Mouse (Mus musculus): ENCODE data around the gene C2. TPM values are rescaled to one million over a fixed set of nuclear protein-coding genes. Genes with fewer than 3 reads are reported as not detected.
A peak's percentile ranks its signal among the peaks of the same experiment; 100 is the strongest.

C2 gene
- 1 to 10 TPM; 4.3 to 6.0 TPM for total RNA-seq (2021)
- long read RNA-seq, experiment 1, transcript C2-201 (18 exons, 2,641 nt) = major isoform, 6 of 9 reads
- long read RNA-seq, experiment 1, partial matches to known transcripts = 0 of 9 reads
- long read RNA-seq, experiment 1, other reads (novel, unspliced or antisense) = 3 of 9 reads
- long read RNA-seq, experiment 2, partial matches to known transcripts = 0 of 3 reads
- long read RNA-seq, experiment 2, other reads (novel, unspliced or antisense) = 1 of 3 reads

- intact Hi-C loops (cut with DNase I) = loop anchor here (2.0 kb wide), 1 partner anchor 47 kb away; the partner anchor contains the start of genes Nelfe and Skiv2l
- DNase-seq = peak; percentile 83 to 88
Measured at GRCm38 (mm10) chr17:34898160-34898586, at the start of gene C2, which contains the start of gene Ehmt2. Gene C2 (minus strand): TSS chr17:34898265. Gene Ehmt2 (plus strand): TSS chr17:34898469.

GRCm38 (mm10) chr17:34947606-34948005, 49.5 kb upstream of the C2 start:
- DNase-seq = no peak

GRCm38 (mm10) chr17:34946486-34947140, 48.5 kb upstream of the C2 start:
- intact Hi-C loops (cut with DNase I) = loop anchor here (2.0 to 10.0 kb wide), 2 partner anchors 14 to 92 kb away; partner anchors contain the start of genes Nelfe and Skiv2l
- DNase-seq = no peak

More at GRCm38 (mm10) chr17:34947606-34948005, 49.5 kb upstream of the C2 start:
- intact Hi-C loops (cut with DNase I) = loop anchor here (2.0 to 10.0 kb wide), 2 partner anchors 15 to 93 kb away; partner anchors contain the start of genes Nelfe and Skiv2l

- DNase-seq = no peak
- intact Hi-C loops (cut with DNase I) = loop anchor here (10.0 kb wide), 1 partner anchor 90 kb away; the partner anchor contains the start of genes Nelfe and Skiv2l
Measured at GRCm38 (mm10) chr17:34944362-34944761, 46.3 kb upstream of the C2 start.

- intact Hi-C loops (cut with DNase I) = loop anchor here (10.0 kb wide), 1 partner anchor 88 kb away; the partner anchor contains the start of genes Nelfe and Skiv2l
- no peak for DNase-seq
Measured at GRCm38 (mm10) chr17:34943128-34943815, 45.2 kb upstream of the C2 start.

- intact Hi-C loops (cut with DNase I) = loop anchor here (10.0 kb wide), 1 partner anchor 87 kb away; the partner anchor contains the start of genes Nelfe and Skiv2l
- DNase-seq = peak; percentile 20 to 48
Measured at GRCm38 (mm10) chr17:34941344-34942041, 43.4 kb upstream of the C2 start.

GRCm38 (mm10) chr17:34937960-34938505, 40.0 kb upstream of the C2 start:
- DNase-seq = no peak
- intact Hi-C loops (cut with DNase I) = no loop called here

GRCm38 (mm10) chr17:34934830-34935229, 36.8 kb upstream of the C2 start:
- DNase-seq = peak in 1 of 2 experiments; percentile 37
- intact Hi-C loops (cut with DNase I) = no loop called here

GRCm38 (mm10) chr17:34934031-34934430, 36.0 kb upstream of the C2 start:
- no peak for DNase-seq
- intact Hi-C loops (cut with DNase I) = no loop called here

- intact Hi-C loops (cut with DNase I) = loop anchor here (2.0 kb wide), 1 partner anchor 15 kb away; no protein-coding TSS in a partner anchor
- no peak for DNase-seq
Measured at GRCm38 (mm10) chr17:34932287-34932686, 34.2 kb upstream of the C2 start.

- intact Hi-C loops (cut with DNase I) = loop anchor here (2.0 kb wide), 1 partner anchor 15 kb away; no protein-coding TSS in a partner anchor
- peak in 1 of 2 experiments; percentile 27 for DNase-seq
Measured at GRCm38 (mm10) chr17:34931735-34932098, 33.7 kb upstream of the C2 start.

- peak; percentile 97 to 99 for DNase-seq
- intact Hi-C loops (cut with DNase I) = no loop called here
Measured at GRCm38 (mm10) chr17:34931061-34931734, 33.1 kb upstream of the C2 start, which contains the start of gene Neu1. Gene Neu1 (plus strand): TSS chr17:34931253.

GRCm38 (mm10) chr17:34928841-34929240, 30.8 kb upstream of the C2 start:
- DNase-seq = no peak
- intact Hi-C loops (cut with DNase I) = no loop called here

GRCm38 (mm10) chr17:34927306-34928019, 29.4 kb upstream of the C2 start:
- DNase-seq = no peak
- intact Hi-C loops (cut with DNase I) = no loop called here

GRCm38 (mm10) chr17:34924258-34924657, 26.2 kb upstream of the C2 start:
- intact Hi-C loops (cut with DNase I) = loop anchor here (5.0 kb wide), 1 partner anchor 57 kb away; no protein-coding TSS in a partner anchor
- no peak for DNase-seq

GRCm38 (mm10) chr17:34922939-34923338, 24.9 kb upstream of the C2 start:
- intact Hi-C loops (cut with DNase I) = loop anchor here (5.0 kb wide), 1 partner anchor 56 kb away; no protein-coding TSS in a partner anchor
- no peak for DNase-seq

GRCm38 (mm10) chr17:34917188-34917587, 19.1 kb upstream of the C2 start:
- intact Hi-C loops (cut with DNase I) = no loop called here
- DNase-seq = no peak

- DNase-seq = no peak
- intact Hi-C loops (cut with DNase I) = no loop called here
Measured at GRCm38 (mm10) chr17:34916316-34916715, 18.3 kb upstream of the C2 start.

Measured in heart, postnatal 14 days (tissue).